Mouse (Mus musculus): ENCODE data around the gene Dnajc7. TPM values are rescaled to one million over a fixed set of nuclear protein-coding genes. Genes with fewer than 3 reads are reported as not detected.

The Dnajc7 gene
- 460 to 496 TPM (median 474 TPM) in 4 replicates for total RNA-seq (2023; ENCODE audit: inconsistent age)

DNA sequence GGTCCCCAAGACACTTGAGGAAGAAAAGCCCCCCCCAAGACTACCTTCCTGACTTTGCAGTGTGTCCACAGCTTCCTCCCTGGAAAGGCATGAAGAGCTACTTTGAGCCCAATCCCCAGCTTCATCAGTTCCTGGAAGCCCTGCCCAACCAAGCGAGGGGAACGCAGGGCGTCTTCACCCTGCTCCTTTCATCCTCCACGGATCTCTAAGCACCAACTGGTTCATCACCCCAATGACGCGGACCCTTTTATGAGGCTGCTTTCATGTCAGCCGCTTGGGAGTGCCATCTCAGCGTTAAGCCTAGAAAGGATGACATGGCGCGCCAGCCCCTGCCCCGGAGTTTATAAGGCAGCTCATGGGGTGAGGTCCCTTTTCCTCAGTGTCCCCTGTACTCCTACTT, at the start of gene Dnajc7:
Gene Dnajc7, minus strand, starts transcription at position 187 of the 400 bp plus-strand sequence.

GRCm38 (mm10) chr11:100618761-100619484, 1.0 kb downstream of the Dnajc7 start, which contains the start of gene Nkiras2:
Nkiras2 (plus strand) TSS chr11:100619244.

GRCm38 (mm10) chr11:100574708-100575483, 45.1 kb downstream of the Dnajc7 start, which contains the start of gene Cnp:
Cnp (plus strand) TSS chr11:100574904.

GRCm38 (mm10) chr11:100544832-100545745, 74.9 kb downstream of the Dnajc7 start, which contains the start of gene Ttc25:
Ttc25 (plus strand) TSS chr11:100545607.

Other genes with a start within 250 kb of the Dnajc7 start
- gene Jup, start 222.4 kb downstream of the Dnajc7 start, total RNA-seq (2023; ENCODE audit: inconsistent age) = 12.6 to 22.2 TPM (median 13.9 TPM) in 4 replicates
- gene P3h4, start 205.3 kb downstream of the Dnajc7 start, total RNA-seq (2023; ENCODE audit: inconsistent age) = 0.24 TPM in 1 of 4 replicates, not detected in the others
- gene Fkbp10, start 204.5 kb downstream of the Dnajc7 start, total RNA-seq (2023; ENCODE audit: inconsistent age) = not detected in 4 replicates
- gene Nt5c3b, start 178.4 kb downstream of the Dnajc7 start, total RNA-seq (2023; ENCODE audit: inconsistent age) = 60.8 to 67.9 TPM (median 62.0 TPM) in 4 replicates
- gene Klhl10, start 178.3 kb downstream of the Dnajc7 start, total RNA-seq (2023; ENCODE audit: inconsistent age) = 1.2 to 3.1 TPM (median 2.1 TPM) in 4 replicates
- gene Klhl11, start 147.4 kb downstream of the Dnajc7 start, total RNA-seq (2023; ENCODE audit: inconsistent age) = 20.4 to 24.2 TPM (median 22.4 TPM) in 4 replicates
- 158 to 172 TPM (median 161 TPM) in 4 replicates for gene Acly, start 92.2 kb downstream of the Dnajc7 start, total RNA-seq (2023; ENCODE audit: inconsistent age)
- gene Ttc25, start 74.6 kb downstream of the Dnajc7 start, total RNA-seq (2023; ENCODE audit: inconsistent age) = 0.32 to 0.51 TPM (median 0.39 TPM) in 3 of 4 replicates, not detected in the other
- 182 to 196 TPM (median 187 TPM) in 4 replicates for gene Cnp, start 45.3 kb downstream of the Dnajc7 start, total RNA-seq (2023; ENCODE audit: inconsistent age)
- gene Nkiras2, start 924 bp downstream of the Dnajc7 start, total RNA-seq (2023; ENCODE audit: inconsistent age) = 24.9 to 30.3 TPM (median 26.3 TPM) in 4 replicates
- 0.24 TPM in 1 of 4 replicates, not detected in the others for gene Zfp385c, start 72.3 kb upstream of the Dnajc7 start, total RNA-seq (2023; ENCODE audit: inconsistent age)
- gene Dhx58, start 84.1 kb upstream of the Dnajc7 start, total RNA-seq (2023; ENCODE audit: inconsistent age) = 18.4 to 28.4 TPM (median 20.7 TPM) in 4 replicates
- 37.4 to 42.8 TPM (median 40.6 TPM) in 4 replicates for gene Kat2a, start 92.3 kb upstream of the Dnajc7 start, total RNA-seq (2023; ENCODE audit: inconsistent age)
- gene Hspb9, start 93.7 kb upstream of the Dnajc7 start, total RNA-seq (2023; ENCODE audit: inconsistent age) = not detected in 4 replicates
- gene Rab5c, start 118.0 kb upstream of the Dnajc7 start, total RNA-seq (2023; ENCODE audit: inconsistent age) = 128 to 135 TPM (median 134 TPM) in 4 replicates
- gene Kcnh4, start 139.8 kb upstream of the Dnajc7 start, total RNA-seq (2023; ENCODE audit: inconsistent age) = 6.4 to 8.3 TPM (median 6.9 TPM) in 4 replicates
- gene Hcrt, start 142.8 kb upstream of the Dnajc7 start, total RNA-seq (2023; ENCODE audit: inconsistent age) = not detected in 4 replicates
- gene Ghdc, start 150.8 kb upstream of the Dnajc7 start, total RNA-seq (2023; ENCODE audit: inconsistent age) = 17.9 to 27.2 TPM (median 20.3 TPM) in 4 replicates
- 63.3 to 74.4 TPM (median 69.7 TPM) in 4 replicates for gene Stat5b, start 230.6 kb upstream of the Dnajc7 start, total RNA-seq (2023; ENCODE audit: inconsistent age)
- gene Stat5a, start 239.2 kb upstream of the Dnajc7 start, total RNA-seq (2023; ENCODE audit: inconsistent age) = 38.6 to 43.6 TPM (median 41.8 TPM) in 4 replicates

Measured in B cell, adult (primary cell).